Comparison of ENCODE assay signal across 8 mouse cellular contexts in the genomic region with DNA sequence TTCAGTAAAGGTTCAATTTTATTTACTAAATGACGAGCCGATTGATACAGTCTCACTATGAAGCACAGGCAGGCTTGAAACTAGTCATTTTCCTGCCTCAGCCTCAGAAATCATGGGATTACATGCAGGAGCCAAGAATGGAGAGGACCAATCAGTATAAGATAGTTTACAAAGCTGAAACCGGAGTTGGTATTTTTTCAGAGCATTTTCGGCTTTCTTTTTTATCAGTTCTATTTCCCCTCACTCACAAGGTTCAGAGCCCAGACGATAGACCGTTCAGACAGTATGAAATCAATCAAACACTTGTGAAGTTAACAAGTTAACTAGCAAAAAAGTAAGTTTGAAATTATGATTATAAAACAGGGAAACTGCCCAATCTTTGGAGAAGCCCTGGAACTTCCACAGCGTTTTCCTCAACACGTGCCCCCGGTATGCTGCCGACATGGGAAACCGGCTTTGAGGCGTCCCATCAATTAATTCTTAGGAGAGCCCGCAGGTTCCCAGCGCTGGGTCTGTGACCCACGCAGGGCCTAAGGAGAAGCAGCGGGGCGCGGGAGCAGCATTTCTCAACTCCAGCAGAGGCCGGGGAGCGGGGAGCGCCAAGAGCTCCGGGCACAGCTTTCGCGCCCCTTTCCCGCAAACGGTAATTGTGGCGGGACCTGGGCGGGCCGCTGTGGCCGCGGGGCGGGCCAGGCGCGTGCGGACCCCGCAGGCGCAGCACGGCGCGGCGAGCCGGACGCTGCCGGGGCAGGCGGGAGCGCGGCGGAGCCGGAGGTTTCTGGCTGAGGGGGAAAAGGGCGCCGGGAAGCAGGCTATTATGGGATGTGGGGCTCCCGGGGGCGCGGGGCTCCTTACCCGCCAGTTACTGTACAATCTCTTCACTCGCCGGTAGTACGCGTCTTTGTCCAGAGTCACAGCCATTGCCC. TPM values are rescaled to one million over a fixed set of nuclear protein-coding genes. Genes with fewer than 3 reads are reported as not detected.
A peak's percentile ranks its signal among the peaks of the same experiment; 100 is the strongest.
DNase-seq lines count a peak whose midpoint lies in the region; ATAC-seq and TF ChIP-seq lines count a peak whose summit lies in the region.

No protein-coding gene starts in this region.

- peaks cover 57% of the 10 kb centered on the region for H3K79me2 ChIP-seq in myocyte (ENCODE audit: control insufficient read depth, insufficient read depth)

- peaks cover 15% of the 10 kb centered on the region for H3K36me3 ChIP-seq in thymus, adult 2 months (ENCODE audit: control insufficient read depth, insufficient read depth, low read length)
- peaks cover 39% of the 10 kb centered on the region for H3K36me3 ChIP-seq in forebrain, embryonic 12.5 days (replicated peaks)
- H3K36me3 ChIP-seq in myocyte (ENCODE audit: control insufficient read depth, insufficient read depth): peaks cover 4% of the 10 kb centered on the region

- DNase-seq in gastrocnemius, postnatal 14 days: peak; percentile 11
- DNase-seq in gastrocnemius, postnatal 10 days: no peak
- DNase-seq in thymus, adult 2 months: no peak
- no peak for DNase-seq in thymus, postnatal 25 days
- DNase-seq in left cerebral cortex, postnatal 4 days: peak; percentile 24
- no peak for DNase-seq in urinary bladder, postnatal 4 days (ENCODE audit: low spot score in 2 of 2)

- peak overlapping the region; percentile 68 for H3ac ChIP-seq in myocyte (ENCODE audit: control insufficient read depth, insufficient read length)

- TF ChIP-seq CTCF in thymus, adult 2 months (IDR thresholded peaks at IDR 0.05; ENCODE audit: borderline replicate concordance, control insufficient read depth, extremely low read depth, insufficient read depth, low read length, poor library complexity): no peak

- H3K9ac ChIP-seq in forebrain, embryonic 12.5 days: peak overlapping the region; percentile 98

- 0 out of 2 replicates have a peak, but pooled peaks cover 2% of the 10 kb centered on the region for H3K4me1 ChIP-seq in thymus, adult 2 months (replicated peaks; ENCODE audit: control insufficient read depth, insufficient read depth, low read length)
- H3K4me1 ChIP-seq in forebrain, embryonic 12.5 days: peaks cover 24% of the 10 kb centered on the region

- no peak for TF ChIP-seq POLR2A in thymus, adult 2 months (IDR thresholded peaks at IDR 0.05; ENCODE audit: control insufficient read depth, extremely low read depth, insufficient read depth, low read length, poor library complexity)
- no peak for TF ChIP-seq POLR2A in myocyte (IDR thresholded peaks at IDR 0.05; ENCODE audit: insufficient read length, low read depth)

- no peak; the same call in 1 of the 2 replicates for ATAC-seq in forebrain, embryonic 12.5 days (ENCODE audit: low FRiP score)

- intact Hi-C loops in gastrocnemius, postnatal 14 days (cut with DNase I; ENCODE audit: low total_unique reads): loop anchor here (10.0 kb wide), 1 partner anchor 72 kb away; no protein-coding TSS in a partner anchor
- intact Hi-C loops in left cerebral cortex, postnatal 4 days (cut with DNase I): no loop called here

- H3K27me3 ChIP-seq in thymus, adult 2 months (ENCODE audit: control insufficient read depth, insufficient read depth, low read length): no peaks in the 10 kb centered on the region
- H3K27me3 ChIP-seq in forebrain, embryonic 12.5 days: no peaks in the 10 kb centered on the region
- no peaks in the 10 kb centered on the region for H3K27me3 ChIP-seq in myocyte (ENCODE audit: control insufficient read depth, insufficient read depth, insufficient read length)

- H3K4me2 ChIP-seq in forebrain, embryonic 12.5 days: peak overlapping the region; percentile 74
- peak overlapping the region; percentile 85 for H3K4me2 ChIP-seq in myocyte (ENCODE audit: low read depth)

- H3K27ac ChIP-seq in thymus, adult 2 months (ENCODE audit: control insufficient read depth, insufficient read depth, low read length): peak overlapping the region; percentile 92; the same call in 1 of the 2 replicates
- peak overlapping the region; percentile 99 for H3K27ac ChIP-seq in forebrain, embryonic 12.5 days

- peak overlapping the region; percentile 78 for H3K4me3 ChIP-seq in thymus, adult 2 months (ENCODE audit: control insufficient read depth, insufficient read depth, low read length)
- peak overlapping the region; percentile 100 for H3K4me3 ChIP-seq in forebrain, embryonic 12.5 days (replicated peaks)
- H3K4me3 ChIP-seq in myocyte: peak overlapping the region; percentile 96

- under 1% methylated on average over 57 of the region's 59 CpGs for WGBS in thymus, adult 2 months
- WGBS in forebrain, embryonic 12.5 days: 1% methylated on average over 57 of the region's 59 CpGs

- H3K9me3 ChIP-seq in forebrain, embryonic 12.5 days: no peaks in the 10 kb centered on the region

TF ChIP-seq in myocyte, 11 proteins besides CTCF, POLR2A, EP300 and RAD21:
- TF ChIP-seq MYOD1 (IDR thresholded peaks at IDR 0.05; ENCODE audit: control insufficient read depth in 1 of 3, insufficient read length in 2 of 3, low read depth in 2 of 3): no peak

RNA-seq across cellular contexts. Expression of gene Supt16, which starts 0.7 kb away (rescaled TPM):
- 10 to 100 TPM; 15.7 to 16.1 TPM for total RNA-seq in gastrocnemius, postnatal 14 days (2021)
- 10 to 100 TPM; 22.9 to 30.3 TPM for total RNA-seq in gastrocnemius, postnatal 10 days (2021)
- 19.1 and 22.8 TPM in 2 replicates for polyA plus RNA-seq in thymus, adult 2 months (2012; rRNA removed)
- polyA plus RNA-seq in forebrain, embryonic 12.5 days (2016; fragmentation: Nextera tagmentation; extraction: Ambion mirVana): 86.9 and 95.5 TPM in 2 replicates
- total RNA-seq in left cerebral cortex, postnatal 4 days (2021): 10 to 100 TPM; 71.3 to 73.2 TPM
- 11.7 TPM for polyA plus RNA-seq in myocyte (2012; fragmentation: generic; extraction: Trizol)

Comparison
In these comparisons a context has a peak if more than half of its experiments do, and no peak if none do; other contexts are left out.
1. DNase-seq: peak in gastrocnemius, postnatal 14 days (single experiment) and left cerebral cortex, postnatal 4 days (single experiment); none in gastrocnemius, postnatal 10 days (single experiment), thymus, adult 2 months (single experiment), thymus, postnatal 25 days (single experiment) and urinary bladder, postnatal 4 days (0 of 2).
2. Peak in every context shown above with its lines, with median percentiles within 50 percentile points of each other: H3K4me3 ChIP-seq.